Mouse (Mus musculus): ENCODE measurements at regions not wholly inside any gene's neighbourhood (a gene's known extent, or its start where the extent isn't known, plus 50 kb on each side); places are given as distances from the start of the nearest gene placed in this dataset.

- Histone ChIP-seq H3K4me1 (ENCODE audit: control insufficient read depth, insufficient read depth, low read length) (no peaks in the 10 kb centered on the region), H3K27me3 (ENCODE audit: control insufficient read depth, insufficient read depth, low read length) (no peaks in the 10 kb centered on the region), H3K36me3 (ENCODE audit: control insufficient read depth, insufficient read depth, low read length) (no peaks in the 10 kb centered on the region), H3K27ac (ENCODE audit: low read depth, low read length) (no peak overlapping the region), H3K4me2 (ENCODE audit: low read depth, low read length) (no peak overlapping the region), H3K4me3 (ENCODE audit: low read depth, low read length) (no peak overlapping the region), H3K9ac (replicated peaks; ENCODE audit: low read depth, low read length) (no peak overlapping the region), H3K9me3 (ENCODE audit: control insufficient read depth, low read length) (no peaks in the 10 kb centered on the region)
- ATAC-seq (ENCODE audit: low read depth): no peak
- WGBS: 60% methylated on average over 3 of the region's 3 CpGs
Measured at GRCm38 (mm10) chr3:41433106-41433505, 122.4 kb upstream of the Jade1 start.

- 87% methylated on average over 5 of the region's 5 CpGs for WGBS
- Histone ChIP-seq H3K4me3 (ENCODE audit: low read depth, low read length) (no peak overlapping the region), H3K4me1 (ENCODE audit: control insufficient read depth, insufficient read depth, low read length) (no peaks in the 10 kb centered on the region), H3K27me3 (ENCODE audit: control insufficient read depth, insufficient read depth, low read length) (no peaks in the 10 kb centered on the region), H3K9me3 (ENCODE audit: control insufficient read depth, low read length) (no peaks in the 10 kb centered on the region), H3K9ac (replicated peaks; ENCODE audit: low read depth, low read length) (no peak overlapping the region), H3K27ac (ENCODE audit: low read depth, low read length) (no peak overlapping the region), H3K36me3 (ENCODE audit: control insufficient read depth, insufficient read depth, low read length) (no peaks in the 10 kb centered on the region), H3K4me2 (ENCODE audit: low read depth, low read length) (no peak overlapping the region)
- no peak for ATAC-seq (ENCODE audit: low read depth)
Measured at GRCm38 (mm10) chr3:41432376-41432775, 123.2 kb upstream of the Jade1 start.

GRCm38 (mm10) chr3:41430191-41430590, 125.3 kb upstream of the Jade1 start:
- no peak for ATAC-seq (ENCODE audit: low read depth)
- no peak overlapping the region for H3K9ac ChIP-seq (replicated peaks; ENCODE audit: low read depth, low read length)
- no peaks in the 10 kb centered on the region for H3K27me3 ChIP-seq (ENCODE audit: control insufficient read depth, insufficient read depth, low read length)
- no peaks in the 10 kb centered on the region for H3K4me1 ChIP-seq (ENCODE audit: control insufficient read depth, insufficient read depth, low read length)
- H3K36me3 ChIP-seq (ENCODE audit: control insufficient read depth, insufficient read depth, low read length): no peaks in the 10 kb centered on the region
- WGBS: 59% methylated on average over 3 of the region's 3 CpGs
- no peaks in the 10 kb centered on the region for H3K9me3 ChIP-seq (ENCODE audit: control insufficient read depth, low read length)
- H3K27ac ChIP-seq (ENCODE audit: low read depth, low read length): no peak overlapping the region
- no peak overlapping the region for H3K4me3 ChIP-seq (ENCODE audit: low read depth, low read length)
- no peak overlapping the region for H3K4me2 ChIP-seq (ENCODE audit: low read depth, low read length)

- Histone ChIP-seq H3K4me3 (ENCODE audit: low read depth, low read length) (no peak overlapping the region), H3K27me3 (ENCODE audit: control insufficient read depth, insufficient read depth, low read length) (no peaks in the 10 kb centered on the region), H3K4me1 (ENCODE audit: control insufficient read depth, insufficient read depth, low read length) (no peaks in the 10 kb centered on the region), H3K9ac (replicated peaks; ENCODE audit: low read depth, low read length) (no peak overlapping the region), H3K27ac (ENCODE audit: low read depth, low read length) (no peak overlapping the region), H3K4me2 (ENCODE audit: low read depth, low read length) (no peak overlapping the region), H3K9me3 (ENCODE audit: control insufficient read depth, low read length) (no peaks in the 10 kb centered on the region), H3K36me3 (ENCODE audit: control insufficient read depth, insufficient read depth, low read length) (no peaks in the 10 kb centered on the region)
- no peak for ATAC-seq (ENCODE audit: low read depth)
- 50% methylated on average over 3 of the region's 3 CpGs for WGBS
Measured at GRCm38 (mm10) chr3:41426946-41427345, 128.6 kb upstream of the Jade1 start.

- Histone ChIP-seq H3K9ac (replicated peaks; ENCODE audit: low read depth, low read length) (no peak overlapping the region), H3K4me3 (ENCODE audit: low read depth, low read length) (no peak overlapping the region), H3K4me1 (ENCODE audit: control insufficient read depth, insufficient read depth, low read length) (no peaks in the 10 kb centered on the region), H3K9me3 (ENCODE audit: control insufficient read depth, low read length) (no peaks in the 10 kb centered on the region), H3K4me2 (ENCODE audit: low read depth, low read length) (no peak overlapping the region), H3K27me3 (ENCODE audit: control insufficient read depth, insufficient read depth, low read length) (no peaks in the 10 kb centered on the region), H3K27ac (ENCODE audit: low read depth, low read length) (no peak overlapping the region), H3K36me3 (ENCODE audit: control insufficient read depth, insufficient read depth, low read length) (no peaks in the 10 kb centered on the region)
- ATAC-seq (ENCODE audit: low read depth): no peak
- 94% methylated on average over 8 of the region's 8 CpGs for WGBS
Measured at GRCm38 (mm10) chr3:41425863-41426262, 129.7 kb upstream of the Jade1 start.

GRCm38 (mm10) chr3:41424142-41424939, 131.2 kb upstream of the Jade1 start:
- Histone ChIP-seq H3K4me2 (ENCODE audit: low read depth, low read length) (no peak overlapping the region), H3K4me1 (ENCODE audit: control insufficient read depth, insufficient read depth, low read length) (no peaks in the 10 kb centered on the region), H3K9me3 (ENCODE audit: control insufficient read depth, low read length) (no peaks in the 10 kb centered on the region), H3K9ac (replicated peaks; ENCODE audit: low read depth, low read length) (no peak overlapping the region), H3K27me3 (ENCODE audit: control insufficient read depth, insufficient read depth, low read length) (no peaks in the 10 kb centered on the region), H3K27ac (ENCODE audit: low read depth, low read length) (no peak overlapping the region), H3K36me3 (ENCODE audit: control insufficient read depth, insufficient read depth, low read length) (no peaks in the 10 kb centered on the region), H3K4me3 (ENCODE audit: low read depth, low read length) (no peak overlapping the region)
- ATAC-seq (ENCODE audit: low read depth): peak; percentile 61; the same call in 1 of the 2 replicates
- WGBS: 9% methylated on average over 10 of the region's 10 CpGs

- WGBS: 44% methylated on average over 5 of the region's 5 CpGs
- no peak for ATAC-seq (ENCODE audit: low read depth)
Measured at GRCm38 (mm10) chr3:41423630-41424029, 131.9 kb upstream of the Jade1 start.

GRCm38 (mm10) chr3:41422615-41423579, 132.6 kb upstream of the Jade1 start:
- H3K4me1 ChIP-seq (ENCODE audit: control insufficient read depth, insufficient read depth, low read length): no peaks in the 10 kb centered on the region
- WGBS: 14% methylated on average over 14 of the region's 14 CpGs
- H3K36me3 ChIP-seq (ENCODE audit: control insufficient read depth, insufficient read depth, low read length): no peaks in the 10 kb centered on the region
- H3K9ac ChIP-seq (replicated peaks; ENCODE audit: low read depth, low read length): no peak overlapping the region
- no peak overlapping the region for H3K27ac ChIP-seq (ENCODE audit: low read depth, low read length)
- H3K27me3 ChIP-seq (ENCODE audit: control insufficient read depth, insufficient read depth, low read length): no peaks in the 10 kb centered on the region
- ATAC-seq (ENCODE audit: low read depth): no peak
- no peaks in the 10 kb centered on the region for H3K9me3 ChIP-seq (ENCODE audit: control insufficient read depth, low read length)
- no peak overlapping the region for H3K4me3 ChIP-seq (ENCODE audit: low read depth, low read length)
- H3K4me2 ChIP-seq (ENCODE audit: low read depth, low read length): no peak overlapping the region

More at GRCm38 (mm10) chr3:41423630-41424029, 131.9 kb upstream of the Jade1 start:
- no peak overlapping the region for H3K4me2 ChIP-seq (ENCODE audit: low read depth, low read length)
- no peak overlapping the region for H3K9ac ChIP-seq (replicated peaks; ENCODE audit: low read depth, low read length)
- no peaks in the 10 kb centered on the region for H3K4me1 ChIP-seq (ENCODE audit: control insufficient read depth, insufficient read depth, low read length)
- H3K36me3 ChIP-seq (ENCODE audit: control insufficient read depth, insufficient read depth, low read length): no peaks in the 10 kb centered on the region
- no peaks in the 10 kb centered on the region for H3K9me3 ChIP-seq (ENCODE audit: control insufficient read depth, low read length)
- H3K27me3 ChIP-seq (ENCODE audit: control insufficient read depth, insufficient read depth, low read length): no peaks in the 10 kb centered on the region
- H3K4me3 ChIP-seq (ENCODE audit: low read depth, low read length): no peak overlapping the region
- no peak overlapping the region for H3K27ac ChIP-seq (ENCODE audit: low read depth, low read length)

GRCm38 (mm10) chr3:41413771-41414170, 141.8 kb upstream of the Jade1 start:
- no peak overlapping the region for H3K4me2 ChIP-seq (ENCODE audit: low read depth, low read length)
- H3K36me3 ChIP-seq (ENCODE audit: control insufficient read depth, insufficient read depth, low read length): no peaks in the 10 kb centered on the region
- no peaks in the 10 kb centered on the region for H3K27me3 ChIP-seq (ENCODE audit: control insufficient read depth, insufficient read depth, low read length)
- WGBS: 100% methylated on average over 1 of the region's 1 CpGs
- no peak overlapping the region for H3K4me3 ChIP-seq (ENCODE audit: low read depth, low read length)
- H3K9me3 ChIP-seq (ENCODE audit: control insufficient read depth, low read length): no peaks in the 10 kb centered on the region
- no peak overlapping the region for H3K9ac ChIP-seq (replicated peaks; ENCODE audit: low read depth, low read length)
- ATAC-seq (ENCODE audit: low read depth): no peak
- no peak overlapping the region for H3K27ac ChIP-seq (ENCODE audit: low read depth, low read length)
- peaks cover 7% of the 10 kb centered on the region for H3K4me1 ChIP-seq (ENCODE audit: control insufficient read depth, insufficient read depth, low read length)
